Mouse (Mus musculus) heart, postnatal 10 days (tissue): Measurements from ENCODE around the gene Dapp1. TPM values are rescaled to one million over a fixed set of nuclear protein-coding genes. Genes with fewer than 3 reads are reported as not detected.

Source experiments
- DNase-seq, 2 experiments: peaks; one replicate each; pipeline ENCODE4 v3.0.0; 2021
- intact Hi-C: fragments of 180-260 bp; cut with DNase I; formaldehyde crosslinking; loops from one replicate; pipeline ENCODE4 v1.15.1; 2025
- total RNA-seq, 2 experiments: library from RNA; stranded (reverse); gene quantifications; 2 replicates each; pipeline ENCODE4 v1.2.3; 2021

The Dapp1 gene
- total RNA-seq = 1 to 10 TPM; 4.0 to 5.2 TPM

DNA sequence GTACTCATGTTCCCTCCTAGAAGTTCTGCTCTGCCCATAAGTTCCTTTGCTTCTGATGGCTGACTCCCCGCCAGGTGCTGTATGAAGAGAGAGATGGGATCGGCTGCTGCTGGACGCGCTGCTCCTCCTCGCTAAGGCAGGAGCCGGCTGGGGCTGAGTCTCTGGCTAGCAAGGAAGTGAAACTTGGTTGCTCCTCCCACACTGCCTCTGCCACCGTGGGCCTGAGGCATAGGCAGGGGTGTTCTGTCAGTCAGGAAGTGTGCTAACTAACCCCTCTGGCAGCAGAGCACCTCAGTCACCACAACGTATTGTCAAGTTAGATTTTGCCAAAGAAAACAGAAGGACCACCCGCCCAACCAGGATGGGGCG, at the start of gene Dapp1:
Gene Dapp1, minus strand, starts transcription at position 164 of the 369 bp plus-strand sequence.
- intact Hi-C loops = no loop called here
- DNase-seq = peak; percentile 70 to 72

DNA sequence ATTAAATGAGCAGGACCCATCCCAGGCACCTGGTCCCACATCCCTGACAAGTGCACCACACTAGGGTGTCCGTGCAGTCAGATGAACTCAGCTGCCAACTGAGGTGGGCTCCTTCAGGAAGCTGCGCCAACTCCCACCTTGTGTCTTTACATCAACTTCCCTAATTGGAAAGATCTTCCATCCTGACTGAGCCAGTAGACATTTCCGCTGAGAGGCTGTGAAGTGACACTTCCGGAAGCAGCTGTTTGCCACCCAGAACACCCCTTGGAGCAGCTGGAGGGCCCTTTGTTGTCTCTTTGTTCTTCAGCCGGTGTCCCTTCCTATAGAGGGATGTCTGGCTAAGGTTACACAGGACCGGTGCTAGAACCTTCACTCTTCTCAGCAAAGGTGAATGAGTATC, 49.2 kb upstream of the Dapp1 start:
- intact Hi-C loops = no loop called here

DNA sequence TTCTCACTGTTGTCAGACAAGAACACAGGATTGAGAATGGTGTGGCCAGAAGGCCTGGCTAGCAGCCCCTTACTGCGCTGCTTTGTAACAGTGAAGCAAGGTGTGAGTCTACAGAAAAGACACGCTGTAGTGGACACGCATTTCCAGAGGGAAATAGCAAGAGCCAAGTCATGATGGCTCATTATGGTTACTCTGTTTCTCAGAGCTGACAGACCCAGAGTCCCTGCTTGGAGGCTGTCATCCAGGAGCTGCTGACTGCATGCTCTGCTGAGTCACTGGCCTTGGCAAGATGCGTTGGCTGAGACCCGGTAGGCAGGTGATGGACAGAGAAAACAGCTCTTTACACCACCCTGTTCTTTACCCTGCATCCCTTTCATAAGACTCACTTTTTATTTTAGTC, 48.0 kb upstream of the Dapp1 start:
- intact Hi-C loops = loop anchor here (5.0 kb wide), 1 partner anchor 33 kb away; no protein-coding TSS in a partner anchor

More for the DNA sequence above, 49.2 kb upstream of the Dapp1 start:
- DNase-seq = no peak

DNA sequence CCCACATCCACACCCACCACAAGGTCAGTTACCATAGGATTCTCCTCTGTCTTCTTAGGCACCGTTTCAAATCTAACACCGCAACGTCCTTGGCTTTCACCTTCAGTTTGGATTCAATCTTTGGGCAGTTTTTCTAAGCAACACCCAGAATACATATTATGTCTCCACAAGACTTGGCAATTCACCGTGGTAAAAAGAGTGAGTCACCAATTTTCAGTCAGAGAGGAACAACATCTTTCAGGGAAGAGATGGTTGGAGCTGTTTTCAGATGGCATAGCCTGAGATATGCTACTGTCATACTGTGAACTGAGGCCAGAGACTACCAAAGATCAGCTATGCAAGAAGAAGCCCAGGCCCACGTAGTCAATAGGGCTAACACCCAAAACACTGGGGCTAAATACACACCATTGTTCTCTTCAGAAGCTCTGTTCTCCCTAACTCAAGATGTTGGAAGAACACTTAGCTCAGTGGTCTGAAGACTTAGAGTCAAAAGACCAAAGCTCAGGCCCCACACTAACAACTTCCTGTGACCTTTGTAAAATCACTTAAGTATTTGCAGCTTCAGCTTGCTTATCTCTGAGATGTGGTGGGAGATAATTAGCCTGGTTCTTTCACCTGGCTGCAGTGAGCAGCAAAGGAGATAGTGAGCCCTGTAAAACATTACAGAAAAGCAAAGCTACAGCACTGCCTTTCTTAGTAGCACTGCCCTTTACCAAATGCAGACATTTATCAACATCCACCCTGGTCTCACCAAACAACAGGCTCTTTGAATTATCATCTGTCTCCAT, 46.4 kb upstream of the Dapp1 start:
- intact Hi-C loops = loop anchor here (5.0 kb wide), 1 partner anchor 35 kb away; no protein-coding TSS in a partner anchor
- DNase-seq = no peak

More for the DNA sequence above, 48.0 kb upstream of the Dapp1 start:
- DNase-seq = peak; percentile 71 to 83

DNA sequence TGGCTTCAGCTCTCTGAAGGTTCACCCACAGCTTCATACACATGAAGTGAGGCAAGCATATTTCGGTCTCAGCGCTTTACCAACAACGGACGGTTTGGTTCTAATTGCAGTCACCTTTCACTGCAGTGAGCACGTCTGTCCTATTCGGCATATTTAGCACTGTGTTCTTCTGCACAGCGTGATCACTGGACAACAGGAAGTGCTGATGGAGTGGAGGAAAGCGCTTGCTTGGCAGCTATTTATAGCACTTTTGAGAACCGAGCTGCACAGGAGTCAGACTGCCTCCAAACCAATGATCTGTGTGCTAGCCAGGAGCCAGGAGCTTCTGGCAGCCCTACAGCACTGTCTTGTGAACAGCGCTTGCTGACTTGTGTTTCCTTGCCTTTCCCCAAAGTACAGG, 44.9 kb upstream of the Dapp1 start:
- intact Hi-C loops = loop anchor here (5.0 kb wide), 1 partner anchor 36 kb away; no protein-coding TSS in a partner anchor
- DNase-seq = peak; percentile 76 to 85

DNA sequence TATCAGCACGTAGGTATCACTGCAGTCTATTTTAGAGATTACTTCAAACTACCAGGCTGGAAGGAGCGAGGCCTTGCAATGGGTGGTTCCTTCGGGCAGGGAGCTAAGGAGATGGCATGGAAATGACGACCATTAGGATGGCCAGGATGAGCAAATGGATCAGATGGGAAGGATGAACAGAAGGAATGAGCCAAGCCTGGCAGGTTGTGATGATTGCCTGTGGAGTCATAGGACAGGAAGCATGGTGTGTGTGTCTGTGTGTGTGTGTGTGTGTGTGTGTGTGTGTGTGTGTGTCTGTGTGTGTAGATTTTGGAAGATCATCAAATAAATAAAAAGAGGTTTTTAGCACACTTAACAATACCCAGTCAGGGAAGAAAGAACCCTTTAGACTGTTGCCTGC, 41.3 kb upstream of the Dapp1 start:
- no peak for DNase-seq
- intact Hi-C loops = no loop called here

DNA sequence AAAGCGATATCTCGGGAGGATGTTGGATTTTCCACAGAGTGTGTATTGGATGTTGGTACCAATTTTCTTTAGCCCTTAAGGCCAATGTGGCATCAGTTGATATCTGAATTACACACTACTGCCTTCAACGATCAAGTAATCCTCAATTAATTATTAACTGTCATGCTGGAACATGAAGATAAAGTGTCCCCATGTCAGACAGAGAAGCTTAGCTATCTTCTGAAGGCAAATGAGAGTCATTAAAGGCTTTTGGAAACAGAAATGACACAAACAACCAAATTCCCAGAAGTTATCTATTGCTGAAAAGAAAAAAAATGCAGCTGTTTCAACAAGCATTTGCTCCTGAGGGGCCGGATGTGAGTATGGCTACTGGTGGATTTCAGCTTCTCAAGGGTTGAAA, 40.7 kb upstream of the Dapp1 start:
- intact Hi-C loops = no loop called here
- no peak for DNase-seq

DNA sequence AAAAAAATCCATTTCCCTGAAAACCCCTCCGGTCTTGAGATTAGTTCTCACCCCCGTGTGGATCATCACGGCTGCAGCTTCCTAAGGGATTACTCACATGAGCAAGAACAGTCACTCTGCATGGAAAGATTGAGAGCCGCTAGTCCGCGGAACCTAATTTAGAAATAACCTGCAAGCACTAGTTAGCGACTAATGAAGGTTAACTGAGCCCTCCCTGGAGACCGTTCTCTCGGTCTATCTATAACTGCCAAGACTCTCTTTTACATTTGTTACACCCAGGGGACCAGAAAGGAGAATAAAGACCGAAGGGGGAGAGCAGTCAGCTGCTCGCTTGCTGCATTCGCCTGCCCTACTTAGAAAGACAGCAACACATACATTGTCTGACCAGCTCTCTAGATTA, 35.5 kb upstream of the Dapp1 start:
- DNase-seq = no peak
- intact Hi-C loops = no loop called here

DNA sequence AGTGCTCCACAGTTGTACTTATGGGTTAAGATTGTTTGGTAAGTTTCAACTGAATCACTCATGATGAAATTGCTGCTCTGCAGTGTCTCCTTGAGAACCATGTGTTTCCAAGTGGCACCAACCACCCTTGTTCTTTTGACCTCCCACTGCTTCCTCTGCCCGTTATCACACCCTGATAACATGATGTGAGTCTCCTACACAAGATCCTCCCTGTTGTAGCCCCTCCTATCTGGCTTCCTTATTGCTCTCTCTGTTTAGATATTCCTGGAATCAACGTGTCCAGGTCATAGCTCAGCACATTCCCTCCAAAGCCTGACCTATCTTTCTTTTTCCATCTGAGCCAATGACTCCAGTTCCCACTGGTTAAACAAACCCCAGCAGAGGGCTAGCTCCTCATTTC, 33.4 kb upstream of the Dapp1 start:
- intact Hi-C loops = no loop called here
- DNase-seq = no peak

DNA sequence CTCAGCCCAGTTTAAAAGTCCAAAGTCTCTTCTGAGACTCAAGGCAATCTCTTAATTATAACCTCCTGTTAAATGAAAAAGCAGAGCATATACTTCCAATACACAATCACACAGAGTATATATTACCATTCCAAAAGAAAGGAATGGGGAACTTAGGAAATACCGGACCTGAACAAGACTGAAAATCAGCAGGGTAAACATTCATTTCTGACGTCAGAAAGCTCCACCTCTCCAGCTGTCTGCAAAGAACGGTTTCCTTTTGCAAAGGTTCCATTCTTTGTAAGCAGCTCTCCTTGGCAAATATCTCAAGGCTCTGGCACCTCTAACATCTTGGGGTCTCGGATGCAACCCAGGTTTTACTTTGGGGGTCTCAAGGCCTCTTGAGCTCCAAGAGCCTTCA, 31.0 kb upstream of the Dapp1 start:
- intact Hi-C loops = no loop called here
- DNase-seq = no peak

DNA sequence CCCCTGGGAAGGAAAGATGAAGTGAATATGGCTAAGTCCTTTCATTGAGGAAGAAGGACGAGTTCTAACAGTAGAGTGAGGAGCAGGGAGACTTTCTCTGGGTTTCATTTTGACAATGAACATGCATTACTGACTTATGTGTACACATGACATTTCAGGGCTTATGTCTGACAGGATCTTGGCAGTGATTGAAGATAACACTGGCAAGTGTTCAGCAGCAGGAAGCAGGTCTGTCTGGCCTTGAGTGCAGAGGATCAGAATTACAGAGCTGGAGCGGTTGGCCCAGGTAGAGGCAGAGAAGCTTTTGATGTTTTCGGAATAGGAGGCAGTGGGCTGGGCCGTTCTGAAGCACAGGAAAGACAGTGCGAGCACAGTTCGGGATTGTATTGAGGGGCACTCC, 26.8 kb upstream of the Dapp1 start:
- intact Hi-C loops = no loop called here
- DNase-seq = no peak

DNA sequence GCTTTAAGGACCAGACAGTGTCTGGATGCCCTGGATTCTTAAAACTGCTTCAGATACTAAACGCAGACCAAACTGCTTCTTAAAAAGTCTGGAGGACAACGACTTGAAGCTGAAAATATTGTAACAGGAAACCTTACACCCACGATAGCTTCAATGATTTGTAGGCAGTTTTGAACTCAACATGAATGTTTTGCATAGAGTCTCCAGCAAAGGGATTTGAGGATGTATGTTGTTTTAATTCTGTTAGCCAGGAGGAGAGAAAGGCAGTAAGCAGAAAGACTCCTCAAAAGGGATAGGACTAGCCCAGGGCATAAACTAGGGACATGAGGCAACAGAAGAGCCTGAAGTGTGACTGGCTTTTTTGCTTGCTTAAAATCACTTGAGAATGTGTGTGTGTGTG, 25.6 kb upstream of the Dapp1 start:
- intact Hi-C loops = no loop called here
- DNase-seq = no peak

DNA sequence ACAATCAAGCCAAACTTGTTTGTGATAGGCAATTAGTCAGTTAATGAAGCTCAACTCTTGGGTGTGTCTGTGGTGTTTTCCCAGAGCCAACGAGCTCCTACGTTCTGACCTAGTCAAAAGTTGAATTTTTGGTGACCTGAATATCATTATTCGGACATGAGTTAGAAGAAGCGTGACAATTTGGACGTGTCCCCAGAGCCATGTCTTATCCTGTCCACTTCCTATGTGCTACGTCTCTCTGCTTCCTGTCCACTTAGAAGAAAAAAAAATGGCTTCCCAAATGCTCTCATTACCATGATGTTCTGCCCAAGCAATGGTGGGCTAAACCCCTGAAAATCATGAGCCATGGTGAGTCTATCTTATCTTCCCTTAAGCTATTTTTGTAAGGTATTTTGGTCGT, 21.9 kb upstream of the Dapp1 start:
- intact Hi-C loops = no loop called here
- DNase-seq = no peak

DNA sequence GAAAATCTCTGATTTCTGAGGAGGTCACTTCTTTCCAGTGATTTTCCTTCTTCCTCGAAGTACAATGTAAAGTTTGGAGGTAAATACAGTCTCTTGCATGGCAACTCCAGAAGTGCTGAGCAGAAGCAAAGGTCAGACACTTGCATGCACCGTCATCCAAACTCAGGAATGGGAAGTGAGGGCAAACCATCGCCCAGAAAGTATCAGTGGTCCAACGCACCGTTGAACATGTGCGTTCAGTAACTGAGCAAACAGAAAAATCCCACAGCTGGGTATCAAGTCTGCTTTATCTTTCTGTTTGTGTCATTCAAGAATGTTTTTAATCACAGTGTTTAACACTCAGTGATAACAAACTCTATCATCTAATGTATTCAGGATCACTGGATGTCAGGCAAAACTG, 21.2 kb upstream of the Dapp1 start:
- DNase-seq = no peak
- intact Hi-C loops = no loop called here

DNA sequence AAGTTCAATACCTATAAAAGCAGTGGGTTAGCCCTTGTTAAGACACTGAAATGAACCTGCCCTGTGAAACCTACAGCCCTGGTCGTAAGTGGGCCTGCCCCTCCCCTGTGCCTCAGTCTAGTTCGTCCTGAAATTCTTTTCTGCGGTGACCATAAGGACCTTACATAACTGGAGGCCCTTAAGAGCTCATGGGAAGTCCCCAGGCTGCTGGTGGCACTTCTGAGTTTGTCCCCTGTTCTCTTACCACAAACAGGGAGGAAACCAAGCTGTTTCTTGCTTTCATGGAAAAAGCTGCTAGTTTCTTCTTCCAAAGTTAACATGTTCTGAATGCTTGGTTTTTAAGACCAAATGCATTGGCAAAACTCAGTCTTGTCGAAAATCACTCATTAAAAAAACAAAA, 20.5 kb upstream of the Dapp1 start:
- no peak for DNase-seq
- intact Hi-C loops = no loop called here

DNA sequence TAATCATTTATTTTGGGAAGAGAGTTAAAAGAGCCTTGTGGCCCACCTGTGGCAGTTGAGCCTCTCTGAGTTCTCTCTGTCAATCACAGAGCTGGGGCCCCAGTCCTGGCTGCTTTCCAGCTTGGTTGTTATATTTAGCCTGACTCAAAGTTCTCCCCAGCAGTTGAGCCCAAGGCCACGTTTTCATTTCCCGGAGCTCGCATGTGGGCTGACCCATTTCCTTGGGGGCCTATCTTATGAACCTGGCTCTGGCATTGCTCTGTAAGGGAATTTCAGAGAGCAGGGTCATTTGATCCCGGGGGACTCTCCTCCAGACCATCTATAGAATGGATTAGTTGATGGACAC, 19.4 kb upstream of the Dapp1 start:
- intact Hi-C loops = no loop called here
- DNase-seq = peak; percentile 76 to 82

DNA sequence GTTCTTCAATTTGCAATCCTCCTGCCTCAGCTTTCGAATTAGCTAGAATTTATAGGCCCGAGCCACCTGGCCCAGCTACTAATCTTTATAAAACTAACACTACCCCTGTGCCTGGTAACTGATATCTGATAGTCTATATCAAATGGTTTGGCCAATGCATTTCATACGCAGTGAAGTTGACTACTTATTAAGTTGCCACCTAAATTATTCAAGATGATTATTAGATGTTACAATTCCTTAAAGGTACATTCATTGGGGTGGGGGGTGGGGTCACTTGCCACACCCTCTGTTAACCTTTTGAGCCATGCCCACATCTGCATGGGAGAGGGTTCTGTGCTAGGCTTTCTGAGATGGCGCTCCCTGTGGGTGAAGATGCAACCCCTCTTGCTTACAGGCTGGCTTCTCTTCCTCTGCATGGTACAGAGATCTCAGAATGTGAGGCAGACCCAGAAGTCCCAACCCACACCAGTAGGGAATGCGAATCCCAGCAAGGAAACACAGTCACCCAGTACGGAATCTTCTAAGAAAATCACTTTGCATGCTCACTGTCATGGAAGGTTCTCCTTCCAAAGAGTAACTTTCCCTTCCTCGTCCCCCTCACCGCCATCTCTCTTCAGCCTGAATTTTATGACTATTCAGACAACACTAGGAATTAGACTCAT, 18.8 kb upstream of the Dapp1 start:
- intact Hi-C loops = no loop called here
- DNase-seq = no peak

DNA sequence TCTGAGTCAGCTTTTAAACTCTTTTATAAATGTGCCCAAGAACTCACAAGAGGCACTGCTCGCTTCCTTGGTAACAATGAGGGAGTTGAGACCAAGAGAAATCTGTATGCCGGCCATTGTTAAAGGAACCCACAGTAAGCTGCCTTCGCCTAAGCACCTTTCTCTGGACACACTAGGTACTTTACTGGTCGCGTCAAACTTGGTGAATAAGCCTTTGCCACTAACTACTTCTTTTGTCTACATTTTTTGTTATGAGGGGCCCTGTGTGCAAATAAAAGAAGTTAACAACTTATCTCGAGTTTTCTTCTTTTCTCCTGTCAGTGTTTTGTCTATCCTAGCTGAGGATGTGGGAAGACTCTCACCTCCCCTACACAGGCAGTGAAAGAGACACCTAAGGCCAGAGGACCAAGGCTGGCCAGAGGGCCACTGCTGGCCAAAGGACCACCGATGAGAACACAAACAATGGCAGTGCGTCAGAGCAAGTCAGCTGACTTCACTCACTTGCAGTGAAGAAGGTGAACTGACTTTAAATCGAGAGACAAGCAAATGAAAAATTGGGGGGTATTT, 18.0 kb upstream of the Dapp1 start:
- intact Hi-C loops = no loop called here
- DNase-seq = no peak

DNA sequence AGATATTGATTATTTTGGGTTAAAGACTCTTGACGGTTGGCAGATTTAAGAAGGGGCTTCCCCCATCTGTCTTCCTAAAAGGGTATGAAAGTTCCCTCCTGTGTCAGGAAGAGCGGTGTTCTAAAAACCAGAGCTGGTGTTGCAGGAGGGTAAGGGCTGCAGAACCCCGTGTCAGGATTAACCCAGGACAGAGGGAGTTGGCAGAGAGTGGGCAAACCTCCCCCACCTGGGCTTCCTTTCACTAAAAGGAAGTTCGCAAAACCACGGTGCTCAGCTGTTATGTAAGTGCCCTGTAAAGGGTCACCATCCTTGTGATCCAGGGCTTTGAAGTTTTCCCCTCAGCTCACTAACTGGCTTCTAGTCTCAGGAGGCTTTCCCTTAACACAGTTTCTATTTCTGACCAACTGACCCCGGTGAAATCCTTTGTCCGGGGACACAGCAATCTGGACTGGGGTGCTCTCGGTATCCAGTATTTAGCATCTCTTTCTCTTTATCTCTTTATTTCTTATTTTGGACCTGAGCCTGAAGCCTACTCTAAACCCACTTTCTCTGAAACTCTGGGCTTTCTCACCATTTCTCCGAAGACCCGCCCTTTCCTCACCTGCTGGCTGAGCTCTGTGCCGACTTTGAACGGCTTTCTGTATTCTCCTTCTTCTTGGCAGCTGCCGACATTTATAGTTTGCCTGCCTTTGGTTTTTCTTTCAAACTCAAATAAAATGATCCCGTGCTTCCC, 17.3 kb upstream of the Dapp1 start:
- no peak for DNase-seq
- intact Hi-C loops = no loop called here

DNA sequence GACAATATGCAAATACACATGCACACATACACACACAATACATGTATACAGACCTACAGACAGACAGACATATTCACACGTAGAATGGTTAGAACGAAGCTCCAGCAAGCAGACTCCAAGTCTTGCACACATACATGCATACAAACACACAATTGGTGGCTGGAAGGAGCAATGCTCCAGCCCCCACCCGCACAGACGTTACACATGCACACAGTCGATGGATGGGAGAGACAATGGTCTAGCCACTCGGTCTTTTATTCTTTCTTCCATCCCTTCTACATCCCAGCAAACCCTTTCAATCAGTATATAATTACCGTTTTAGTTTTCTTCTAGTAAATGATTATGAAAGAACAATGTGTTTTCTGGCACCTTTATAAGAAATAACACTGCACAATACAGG, 14.1 kb upstream of the Dapp1 start:
- intact Hi-C loops = no loop called here
- no peak for DNase-seq

DNA sequence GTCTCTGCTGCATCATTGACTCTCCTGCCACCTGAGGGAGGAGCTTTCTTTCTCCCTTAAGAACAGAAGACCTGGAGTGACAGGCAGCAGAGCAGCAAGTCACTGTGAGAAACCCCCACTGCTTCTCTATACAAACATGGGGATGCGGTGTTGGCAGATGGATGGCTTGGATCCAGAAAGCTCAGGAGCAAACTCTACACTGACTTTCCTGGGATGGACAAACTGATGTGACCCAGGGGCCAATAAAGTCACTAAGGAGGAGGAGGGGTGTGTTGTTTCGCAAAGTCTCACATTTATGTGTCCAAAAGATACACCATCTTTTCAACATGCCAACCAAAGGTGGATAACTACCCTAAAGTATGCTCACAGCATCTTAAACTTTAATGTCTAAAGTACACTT, 12.9 kb upstream of the Dapp1 start:
- no peak for DNase-seq
- intact Hi-C loops = loop anchor here (5.0 kb wide), 3 partner anchors 57 to 73 kb away; partner anchors contain the start of genes 1110002E22Rik and Gm5105
